Mouse (Mus musculus) neutrophil, adult 5-6 weeks (primary cell): ENCODE results near the gene Elavl1. TPM values are rescaled to one million over a fixed set of nuclear protein-coding genes. Genes with fewer than 3 reads are reported as not detected.
A peak's percentile ranks its signal among the peaks of the same experiment; 100 is the strongest.

Source experiments
- ATAC-seq: fragments of 151-379, 151-347 bp; 2 replicates; pipeline ENCODE4 v1.8.0; 2017; ENCODE audit warnings: mild to moderate bottlenecking, moderate TSS enrichment; ENCODE audit not compliant: insufficient number of reproducible peaks, poor library complexity, low FRiP score, severe bottlenecking; ENCODE audit errors: extremely low read depth
- total RNA-seq: library from RNA; stranded (forward); fragments of 200-1000 nt; gene quantifications from 2 replicates; pipeline ENCODE4 v1.2.3, GENCODE M21; 2017

The Elavl1 gene
- total RNA-seq, 1 experiment from 2014 or later = 65.9 TPM

DNA sequence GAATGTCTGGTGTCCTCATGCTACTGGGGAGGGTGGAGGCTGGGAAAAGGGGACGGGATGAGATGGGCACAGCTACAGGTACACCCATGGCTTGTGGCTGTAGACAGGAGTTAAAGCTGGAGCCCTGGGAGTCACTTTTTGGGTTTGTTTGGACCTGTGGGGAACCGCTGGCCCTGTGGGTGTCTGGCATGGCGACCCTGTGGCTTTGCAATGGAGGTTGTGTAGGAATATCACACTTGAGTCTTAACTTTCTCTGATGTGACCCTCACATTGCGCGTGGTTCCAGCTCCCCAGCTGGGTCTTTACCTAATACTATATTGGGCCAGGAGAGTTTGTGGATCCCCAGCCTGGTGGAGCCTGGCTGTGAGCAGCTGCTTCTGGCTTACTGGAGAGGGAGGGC, 80.2 kb downstream of the Elavl1 start:
- ATAC-seq = no peak

DNA sequence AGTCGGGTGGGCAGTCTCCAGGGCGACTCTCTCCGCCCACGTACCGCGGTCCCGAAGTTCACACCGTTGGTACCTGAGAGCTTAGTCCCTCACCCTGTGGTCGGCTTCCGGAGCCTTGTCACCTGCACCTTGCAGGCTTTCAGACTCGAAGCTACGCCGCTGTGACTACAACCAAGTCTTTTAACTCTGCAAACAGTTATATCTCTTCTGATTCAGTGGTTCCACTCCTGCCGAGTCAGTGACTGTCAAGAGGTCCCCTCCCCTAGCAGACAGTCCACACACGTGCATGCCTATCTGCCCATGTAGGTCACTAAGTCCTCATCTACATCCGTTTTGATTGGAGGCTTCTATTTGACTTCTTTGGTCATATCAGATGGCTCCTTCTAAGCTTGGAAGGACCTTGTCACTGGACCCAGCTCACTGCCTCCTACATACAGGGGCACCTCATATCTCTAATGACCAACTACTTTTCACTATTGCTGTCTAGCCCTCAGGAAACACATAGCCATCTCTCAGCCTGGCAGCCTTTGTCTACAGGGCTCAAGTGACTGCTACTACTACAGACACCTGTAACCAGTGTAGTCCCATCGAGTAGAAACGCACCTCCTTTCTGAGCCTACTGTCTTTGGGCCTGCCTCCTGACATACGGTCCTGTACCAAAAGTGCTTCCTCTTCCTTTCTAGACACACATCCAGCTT, 85.9 kb downstream of the Elavl1 start:
- 0 out of 2 replicates have a peak, but pooled peaks have one; percentile 2 for ATAC-seq

DNA sequence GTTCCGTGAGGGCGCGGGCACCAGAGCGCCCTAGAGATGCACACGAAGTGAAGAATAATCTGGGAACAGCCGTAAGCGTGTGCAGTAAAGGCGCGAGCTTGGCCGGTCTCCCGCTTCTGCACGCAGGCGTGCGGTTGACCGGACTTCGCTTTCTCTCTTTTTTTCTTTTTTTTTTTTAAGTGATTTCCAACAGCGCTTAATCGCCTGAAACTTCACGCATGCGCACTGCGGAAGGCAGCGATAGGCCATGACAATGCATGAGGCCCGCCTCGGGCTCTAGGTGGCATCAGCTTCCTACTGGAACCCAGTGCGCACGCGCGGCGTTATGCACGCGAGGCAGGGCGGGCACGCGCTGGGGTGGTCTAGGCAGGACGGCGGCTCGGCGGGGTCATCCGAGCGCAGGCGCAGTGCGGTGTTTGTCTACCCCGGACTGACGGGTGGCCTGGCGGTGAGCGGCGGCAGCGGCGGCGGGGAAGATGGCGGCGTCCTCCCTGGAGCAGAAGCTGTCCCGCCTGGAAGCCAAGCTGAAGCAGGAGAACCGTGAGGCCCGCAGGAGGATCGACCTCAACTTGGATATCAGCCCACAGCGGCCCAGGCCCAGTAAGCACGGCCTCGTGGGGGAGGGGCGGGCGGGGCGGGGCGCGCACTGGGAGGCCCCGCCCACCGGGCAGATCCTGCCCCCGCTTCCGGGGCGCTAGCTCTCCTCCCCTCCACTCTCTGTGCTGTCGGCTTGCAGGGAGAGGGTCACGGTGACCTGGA, 86.6 kb downstream of the Elavl1 start, which contains the start of the genes Map2k7 and Gm49320:
Gene Map2k7, plus strand, starts transcription at position 307 of the 759 bp plus-strand sequence.
Gene Gm49320, plus strand, starts transcription at position 432 of the 759 bp plus-strand sequence.
- ATAC-seq = peak; percentile 83

DNA sequence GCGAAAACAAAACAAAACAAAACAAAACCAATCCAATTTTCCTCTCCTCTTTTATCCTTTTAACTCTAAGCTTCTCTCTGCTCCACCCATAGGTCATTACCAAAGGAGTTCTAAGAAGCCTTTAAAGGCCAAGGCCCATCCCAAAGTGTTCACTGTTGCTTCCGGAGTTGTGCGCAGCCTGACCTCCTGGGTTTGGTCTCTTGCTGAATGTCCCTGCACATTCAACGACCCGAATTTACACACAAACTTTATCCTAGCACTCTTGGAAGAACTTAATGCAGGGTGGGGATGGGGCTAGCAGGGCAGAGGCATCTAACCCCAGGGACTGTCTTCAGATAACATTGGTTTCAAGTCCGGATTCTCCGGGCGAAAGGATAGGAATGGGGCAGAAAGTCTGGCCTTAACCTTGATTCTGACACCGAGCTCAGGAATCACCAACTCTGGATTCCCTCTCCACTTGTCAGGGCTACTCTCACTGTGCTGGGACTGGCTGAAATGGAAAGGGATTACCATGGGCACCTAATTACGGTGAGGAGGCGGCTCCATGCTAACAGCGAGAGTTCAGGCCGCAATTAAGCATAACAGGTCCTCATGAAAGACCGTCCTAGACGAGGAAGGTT, 87.3 kb downstream of the Elavl1 start:
- ATAC-seq = no peak

Other genes with a start within 250 kb of the Elavl1 start
- gene Cd209f, start 219.6 kb downstream of the Elavl1 start, total RNA-seq = not detected in 2 replicates
- gene Cd209g, start 191.3 kb downstream of the Elavl1 start, total RNA-seq = not detected in 2 replicates
- gene Evi5l, start 158.8 kb downstream of the Elavl1 start, total RNA-seq = 10.2 and 16.6 TPM in 2 replicates
- gene Prr36, start 108.0 kb downstream of the Elavl1 start, total RNA-seq = not detected in 2 replicates
- gene Lrrc8e, start 98.6 kb downstream of the Elavl1 start, total RNA-seq = not detected in 2 replicates
- gene Map2k7, start 86.7 kb downstream of the Elavl1 start, total RNA-seq = 44.1 and 50.7 TPM in 2 replicates
- 1.4 TPM in 1 of 2 replicates, not detected in the other for gene Gm49320, start 86.5 kb downstream of the Elavl1 start, total RNA-seq
- gene Tgfbr3l, start 77.2 kb downstream of the Elavl1 start, total RNA-seq = 8.4 and 10.2 TPM in 2 replicates
- gene Snapc2, start 72.3 kb downstream of the Elavl1 start, total RNA-seq = 6.8 and 15.7 TPM in 2 replicates
- gene Ctxn1, start 66.1 kb downstream of the Elavl1 start, total RNA-seq = 0.35 TPM in 1 of 2 replicates, not detected in the other
- gene Timm44, start 49.5 kb downstream of the Elavl1 start, total RNA-seq = 78.5 and 86.7 TPM in 2 replicates
- 11.5 TPM in 2 replicates for gene Ccl25, start 203 bp downstream of the Elavl1 start, total RNA-seq
- gene Cers4, start 167.6 kb upstream of the Elavl1 start, total RNA-seq = 19.6 and 21.2 TPM in 2 replicates